Comparison of ENCODE assay signal across 10 mouse cellular contexts in genomic region chr10:40629140-40629539, GRCm38 (mm10). TPM values are rescaled to one million over a fixed set of nuclear protein-coding genes. Genes with fewer than 3 reads are reported as not detected.
DNase-seq lines count a peak whose midpoint lies in the region; ATAC-seq and TF ChIP-seq lines count a peak whose summit lies in the region.
"Had no signal": no experiment of that assay in that cellular context is flagged by ENCODE, and none has a peak within 500 bp of the region (broad histone marks: within the 10 kb centered on the region; RNA-seq: fewer than 3 reads in every experiment).

No protein-coding gene starts in this region.

- H3K9me3 ChIP-seq in intestine, embryonic 14.5 days (ENCODE audit: control insufficient read depth, low read length), result 0 out of 2 replicates have a peak, but pooled peaks cover 4% of the 10 kb centered on the region
- no peaks in the 10 kb centered on the region for H3K9me3 ChIP-seq in intestine, embryonic 15.5 days
- H3K9me3 ChIP-seq in ES-Bruce4 (replicated peaks; ENCODE audit: control insufficient read depth, insufficient read depth, low read length, poor library complexity, severe bottlenecking), result no peaks in the 10 kb centered on the region

- peak; percentile 99 for TF ChIP-seq CTCF in ES-Bruce4 (IDR thresholded peaks at IDR 0.05; ENCODE audit: low read depth, low read length)

- no peak for TF ChIP-seq EP300 in ES-Bruce4 (IDR thresholded peaks at IDR 0.05; ENCODE audit: insufficient read depth, low read depth, low read length)

- H3K4me3 ChIP-seq in intestine, embryonic 14.5 days (ENCODE audit: low read depth, low read length), result no peak overlapping the region
- H3K4me3 ChIP-seq in intestine, embryonic 15.5 days (replicated peaks), result no peak overlapping the region
- H3K4me3 ChIP-seq in ES-Bruce4 (ENCODE audit: low read depth, low read length), result no peak overlapping the region

- no peaks in the 10 kb centered on the region for H3K27me3 ChIP-seq in intestine, embryonic 14.5 days (replicated peaks; ENCODE audit: control insufficient read depth, insufficient read depth, low read length)
- H3K27me3 ChIP-seq in intestine, embryonic 15.5 days (replicated peaks), result no peaks in the 10 kb centered on the region
- H3K27me3 ChIP-seq in ES-Bruce4 (ENCODE audit: control insufficient read depth, insufficient read depth, low read length, poor library complexity, severe bottlenecking), result no peaks in the 10 kb centered on the region

- peaks cover 6% of the 10 kb centered on the region for H3K4me1 ChIP-seq in intestine, embryonic 14.5 days (replicated peaks; ENCODE audit: control insufficient read depth, insufficient read depth, low read length)
- H3K4me1 ChIP-seq in intestine, embryonic 15.5 days (replicated peaks), result no peaks in the 10 kb centered on the region
- no peaks in the 10 kb centered on the region for H3K4me1 ChIP-seq in ES-Bruce4 (ENCODE audit: control insufficient read depth, insufficient read depth, low read length)

- H3K27ac ChIP-seq in intestine, embryonic 14.5 days (ENCODE audit: low read depth), result peak overlapping the region; percentile 16; the same call in 1 of the 2 replicates
- no peak overlapping the region for H3K27ac ChIP-seq in intestine, embryonic 15.5 days
- no peak overlapping the region for H3K27ac ChIP-seq in ES-Bruce4 (ENCODE audit: insufficient read depth, low read length)

- no peak overlapping the region for H3K9ac ChIP-seq in intestine, embryonic 14.5 days (ENCODE audit: low read length)
- no peak overlapping the region for H3K9ac ChIP-seq in intestine, embryonic 15.5 days
- no peak overlapping the region for H3K9ac ChIP-seq in ES-Bruce4 (ENCODE audit: low read depth, poor library complexity, severe bottlenecking)

- no peaks in the 10 kb centered on the region for H3K36me3 ChIP-seq in intestine, embryonic 14.5 days (ENCODE audit: control insufficient read depth, insufficient read depth, low read length)
- H3K36me3 ChIP-seq in intestine, embryonic 15.5 days, result no peaks in the 10 kb centered on the region
- no peaks in the 10 kb centered on the region for H3K36me3 ChIP-seq in ES-Bruce4 (ENCODE audit: control insufficient read depth, insufficient read depth, low read length, poor library complexity, severe bottlenecking)

- no peak for DNase-seq in intestine, embryonic 14.5 days (ENCODE audit: low spot score)
- DNase-seq in c-Kit-positive CD71-positive TER-119-positive erythroid progenitor cells, embryonic 14.5 days (ENCODE audit: low spot score), result peak; percentile 34
- DNase-seq in heart, postnatal 10 days, result peak; percentile 62 to 73
- no peak for DNase-seq in yolk sac, embryonic 10.5 days (ENCODE audit: low spot score)
- no peak for DNase-seq in layer of hippocampus, adult 11-12 months (ENCODE audit: low spot score)

- no peak for ATAC-seq in intestine, embryonic 14.5 days (replicated peaks; ENCODE audit: low FRiP score, low TSS enrichment, low read depth)
- ATAC-seq in intestine, embryonic 15.5 days, result no peak
- ATAC-seq in megakaryocyte progenitor cell, adult 5-6 weeks (replicated peaks; ENCODE audit: poor library complexity), result peak; percentile 90

- TF ChIP-seq POLR2A in ES-Bruce4 (IDR thresholded peaks at IDR 0.05; ENCODE audit: insufficient read depth, low read length), result no peak

- intact Hi-C loops in heart, postnatal 10 days (cut with DNase I), result no loop called here

- 72% methylated on average over 7 of the region's 7 CpGs for WGBS in intestine, embryonic 14.5 days
- WGBS in intestine, embryonic 15.5 days, result 73% methylated on average over 7 of the region's 7 CpGs

- no peak overlapping the region for H3K4me2 ChIP-seq in intestine, embryonic 14.5 days (ENCODE audit: low read length)
- no peak overlapping the region for H3K4me2 ChIP-seq in intestine, embryonic 15.5 days (replicated peaks)

RNA-seq across cellular contexts. Expression of gene Ddo, which starts 0.7 kb away (rescaled TPM):
- polyA plus RNA-seq in intestine, embryonic 14.5 days (2014; fragmentation: Nextera tagmentation; extraction: Ambion mirVana), result 0.61 and 1.4 TPM in 2 replicates
- polyA plus RNA-seq in intestine, embryonic 15.5 days (2015; fragmentation: Nextera tagmentation; extraction: Ambion mirVana), result 0.45 and 0.56 TPM in 2 replicates
- 0.32 TPM in 1 of 2 replicates, not detected in the other for polyA plus RNA-seq in ES-Bruce4 (2011; ENCODE audit: insufficient read depth, insufficient read length, low read depth, missing spikeins)
- total RNA-seq in heart, postnatal 10 days (2021), result 10 to 100 TPM; 24.2 to 24.9 TPM
- total RNA-seq in megakaryocyte progenitor cell, adult 5-6 weeks (2015), result not detected in 2 replicates
- not detected in 2 replicates for total RNA-seq in megakaryocyte progenitor cell, adult 5-6 weeks (2017)

RNA-seq across cellular contexts. Expression of gene Mettl24, which starts 53.9 kb away (rescaled TPM):
- polyA plus RNA-seq in intestine, embryonic 14.5 days (2014; fragmentation: Nextera tagmentation; extraction: Ambion mirVana), result 4.2 and 4.5 TPM in 2 replicates
- polyA plus RNA-seq in intestine, embryonic 15.5 days (2015; fragmentation: Nextera tagmentation; extraction: Ambion mirVana), result 4.2 and 4.3 TPM in 2 replicates
- 0.39 and 0.44 TPM in 2 replicates for polyA plus RNA-seq in ES-Bruce4 (2011; ENCODE audit: insufficient read depth, insufficient read length, low read depth, missing spikeins)
- 1 to 10 TPM; 1.9 to 2.3 TPM for total RNA-seq in heart, postnatal 10 days (2021)
- total RNA-seq in megakaryocyte progenitor cell, adult 5-6 weeks (2015), result not detected in 2 replicates
- total RNA-seq in megakaryocyte progenitor cell, adult 5-6 weeks (2017), result not detected in 2 replicates

RNA-seq across cellular contexts. Expression of gene Slc22a16, which starts 59.0 kb away (rescaled TPM):
- polyA plus RNA-seq in intestine, embryonic 14.5 days (2014; fragmentation: Nextera tagmentation; extraction: Ambion mirVana), result not detected in 2 replicates
- polyA plus RNA-seq in intestine, embryonic 15.5 days (2015; fragmentation: Nextera tagmentation; extraction: Ambion mirVana), result not detected in 2 replicates
- not detected in 2 replicates for polyA plus RNA-seq in ES-Bruce4 (2011; ENCODE audit: insufficient read depth, insufficient read length, low read depth, missing spikeins)
- total RNA-seq in heart, postnatal 10 days (2021), result not detected
- not detected in 2 replicates for total RNA-seq in megakaryocyte progenitor cell, adult 5-6 weeks (2015)
- total RNA-seq in megakaryocyte progenitor cell, adult 5-6 weeks (2017), result not detected in 2 replicates
- polyA plus RNA-seq: embryonic facial prominence, embryonic 14.5 days; liver, embryonic 16.5 days had no signal

Comparison
In these comparisons a context has a peak if more than half of its experiments do, and no peak if none do; other contexts are left out.
1. DNase-seq: peak in c-Kit-positive CD71-positive TER-119-positive erythroid progenitor cells, embryonic 14.5 days (single experiment) and heart, postnatal 10 days (2 of 2); none in intestine, embryonic 14.5 days (single experiment), yolk sac, embryonic 10.5 days (single experiment) and layer of hippocampus, adult 11-12 months (single experiment).